Mouse (Mus musculus): ENCODE data around the gene Kcnk2. TPM values are rescaled to one million over a fixed set of nuclear protein-coding genes. Genes with fewer than 3 reads are reported as not detected.
"Not testable (repeated sequence)": the region's sequence is repeated elsewhere in the genome, so short reads cannot be mapped to it uniquely, and the experiment has no call there.

Kcnk2 gene
- polyA plus RNA-seq, 1 experiment from 2014 or later = 7.8 TPM

GRCm38 (mm10) chr1:189272281-189272680 is 129.8 kb downstream of the Kcnk2 start:
- Histone ChIP-seq H3K36me3 (ENCODE audit: control insufficient read depth, insufficient read depth, low read length) (no peaks in the 10 kb centered on the region), H3K4me3 (ENCODE audit: low read depth, low read length) (no peak overlapping the region), H3K9ac (ENCODE audit: low read length) (no peak overlapping the region), H3K4me1 (replicated peaks; ENCODE audit: control insufficient read depth, insufficient read depth, low read length) (no peaks in the 10 kb centered on the region), H3K9me3 (ENCODE audit: control insufficient read depth, low read length) (no peaks in the 10 kb centered on the region), H3K4me2 (ENCODE audit: low read length) (no peak overlapping the region), H3K27me3 (replicated peaks; ENCODE audit: control insufficient read depth, insufficient read depth, low read length) (no peaks in the 10 kb centered on the region), H3K27ac (ENCODE audit: low read depth) (no peak overlapping the region)
- DNase-seq (ENCODE audit: low spot score) = no peak
- ATAC-seq (replicated peaks; ENCODE audit: low FRiP score, low TSS enrichment, low read depth) = no peak
- WGBS = 89% methylated on average over 2 of the region's 2 CpGs

GRCm38 (mm10) chr1:189253631-189254030 is 148.4 kb downstream of the Kcnk2 start:
- H3K4me2 ChIP-seq (ENCODE audit: low read length) = no peak overlapping the region
- no peaks in the 10 kb centered on the region for H3K27me3 ChIP-seq (replicated peaks; ENCODE audit: control insufficient read depth, insufficient read depth, low read length)
- no peak overlapping the region for H3K27ac ChIP-seq (ENCODE audit: low read depth)
- no peaks in the 10 kb centered on the region for H3K4me1 ChIP-seq (replicated peaks; ENCODE audit: control insufficient read depth, insufficient read depth, low read length)
- no peak for ATAC-seq (replicated peaks; ENCODE audit: low FRiP score, low TSS enrichment, low read depth)
- no peak overlapping the region for H3K9ac ChIP-seq (ENCODE audit: low read length)
- H3K4me3 ChIP-seq (ENCODE audit: low read depth, low read length) = no peak overlapping the region
- DNase-seq (ENCODE audit: low spot score) = no peak
- H3K9me3 ChIP-seq (ENCODE audit: control insufficient read depth, low read length) = no peaks in the 10 kb centered on the region
- H3K36me3 ChIP-seq (ENCODE audit: control insufficient read depth, insufficient read depth, low read length) = no peaks in the 10 kb centered on the region

GRCm38 (mm10) chr1:189253207-189253606 is 148.9 kb downstream of the Kcnk2 start:
- Histone ChIP-seq H3K4me3 (ENCODE audit: low read depth, low read length) (no peak overlapping the region), H3K36me3 (ENCODE audit: control insufficient read depth, insufficient read depth, low read length) (no peaks in the 10 kb centered on the region), H3K4me2 (ENCODE audit: low read length) (no peak overlapping the region), H3K9me3 (ENCODE audit: control insufficient read depth, low read length) (no peaks in the 10 kb centered on the region), H3K27me3 (replicated peaks; ENCODE audit: control insufficient read depth, insufficient read depth, low read length) (no peaks in the 10 kb centered on the region), H3K9ac (ENCODE audit: low read length) (no peak overlapping the region), H3K4me1 (replicated peaks; ENCODE audit: control insufficient read depth, insufficient read depth, low read length) (no peaks in the 10 kb centered on the region), H3K27ac (ENCODE audit: low read depth) (no peak overlapping the region)
- DNase-seq (ENCODE audit: low spot score) = no peak
- no peak for ATAC-seq (replicated peaks; ENCODE audit: low FRiP score, low TSS enrichment, low read depth)
- 68% methylated on average over 3 of the region's 3 CpGs for WGBS

- not testable (repeated sequence) for H3K27ac ChIP-seq (ENCODE audit: low read depth); H3K27me3 ChIP-seq (replicated peaks; ENCODE audit: control insufficient read depth, insufficient read depth, low read length); H3K36me3 ChIP-seq (ENCODE audit: control insufficient read depth, insufficient read depth, low read length); H3K4me1 ChIP-seq (replicated peaks; ENCODE audit: control insufficient read depth, insufficient read depth, low read length); H3K4me3 ChIP-seq (ENCODE audit: low read depth, low read length); H3K4me2 ChIP-seq (ENCODE audit: low read length); ATAC-seq (replicated peaks; ENCODE audit: low FRiP score, low TSS enrichment, low read depth); H3K9ac ChIP-seq (ENCODE audit: low read length); H3K9me3 ChIP-seq (ENCODE audit: control insufficient read depth, low read length); DNase-seq (ENCODE audit: low spot score)
- 85% methylated on average over 2 of the region's 2 CpGs for WGBS
Measured at GRCm38 (mm10) chr1:189243206-189243605, 158.9 kb downstream of the Kcnk2 start.

- 59% methylated on average over 5 of the region's 5 CpGs for WGBS
- ATAC-seq (replicated peaks; ENCODE audit: low FRiP score, low TSS enrichment, low read depth) = no peak
- no peak overlapping the region for H3K9ac ChIP-seq (ENCODE audit: low read length)
Measured at GRCm38 (mm10) chr1:189235261-189235660, 166.8 kb downstream of the Kcnk2 start.

GRCm38 (mm10) chr1:189232829-189233228 is 169.2 kb downstream of the Kcnk2 start:
- no peak for DNase-seq (ENCODE audit: low spot score)
- H3K36me3 ChIP-seq (ENCODE audit: control insufficient read depth, insufficient read depth, low read length) = no peaks in the 10 kb centered on the region
- H3K4me2 ChIP-seq (ENCODE audit: low read length) = no peak overlapping the region
- no peak overlapping the region for H3K27ac ChIP-seq (ENCODE audit: low read depth)
- no peaks in the 10 kb centered on the region for H3K9me3 ChIP-seq (ENCODE audit: control insufficient read depth, low read length)
- no peaks in the 10 kb centered on the region for H3K27me3 ChIP-seq (replicated peaks; ENCODE audit: control insufficient read depth, insufficient read depth, low read length)
- no peaks in the 10 kb centered on the region for H3K4me1 ChIP-seq (replicated peaks; ENCODE audit: control insufficient read depth, insufficient read depth, low read length)
- WGBS = 64% methylated on average over 6 of the region's 6 CpGs
- H3K9ac ChIP-seq (ENCODE audit: low read length) = no peak overlapping the region
- ATAC-seq (replicated peaks; ENCODE audit: low FRiP score, low TSS enrichment, low read depth) = no peak
- H3K4me3 ChIP-seq (ENCODE audit: low read depth, low read length) = no peak overlapping the region

More at GRCm38 (mm10) chr1:189235261-189235660, 166.8 kb downstream of the Kcnk2 start:
- no peak overlapping the region for H3K27ac ChIP-seq (ENCODE audit: low read depth)
- H3K4me3 ChIP-seq (ENCODE audit: low read depth, low read length) = no peak overlapping the region
- no peaks in the 10 kb centered on the region for H3K9me3 ChIP-seq (ENCODE audit: control insufficient read depth, low read length)
- DNase-seq (ENCODE audit: low spot score) = no peak
- no peaks in the 10 kb centered on the region for H3K36me3 ChIP-seq (ENCODE audit: control insufficient read depth, insufficient read depth, low read length)
- H3K27me3 ChIP-seq (replicated peaks; ENCODE audit: control insufficient read depth, insufficient read depth, low read length) = no peaks in the 10 kb centered on the region
- H3K4me1 ChIP-seq (replicated peaks; ENCODE audit: control insufficient read depth, insufficient read depth, low read length) = no peaks in the 10 kb centered on the region
- no peak overlapping the region for H3K4me2 ChIP-seq (ENCODE audit: low read length)

GRCm38 (mm10) chr1:189228222-189229084 is 173.6 kb downstream of the Kcnk2 start:
- no peak for ATAC-seq (replicated peaks; ENCODE audit: low FRiP score, low TSS enrichment, low read depth)
- Histone ChIP-seq H3K4me2 (ENCODE audit: low read length) (no peak overlapping the region), H3K9me3 (ENCODE audit: control insufficient read depth, low read length) (no peaks in the 10 kb centered on the region), H3K9ac (ENCODE audit: low read length) (no peak overlapping the region), H3K27ac (ENCODE audit: low read depth) (no peak overlapping the region), H3K4me3 (ENCODE audit: low read depth, low read length) (no peak overlapping the region), H3K4me1 (replicated peaks; ENCODE audit: control insufficient read depth, insufficient read depth, low read length) (no peaks in the 10 kb centered on the region), H3K36me3 (ENCODE audit: control insufficient read depth, insufficient read depth, low read length) (no peaks in the 10 kb centered on the region), H3K27me3 (replicated peaks; ENCODE audit: control insufficient read depth, insufficient read depth, low read length) (no peaks in the 10 kb centered on the region)
- WGBS = 71% methylated on average over 19 of the region's 19 CpGs
- DNase-seq (ENCODE audit: low spot score) = no peak

- no peak overlapping the region for H3K9ac ChIP-seq (ENCODE audit: low read length)
- H3K27ac ChIP-seq (ENCODE audit: low read depth) = no peak overlapping the region
- WGBS = 78% methylated on average over 4 of the region's 4 CpGs
- no peak for ATAC-seq (replicated peaks; ENCODE audit: low FRiP score, low TSS enrichment, low read depth)
- H3K4me3 ChIP-seq (ENCODE audit: low read depth, low read length) = no peak overlapping the region
- H3K36me3 ChIP-seq (ENCODE audit: control insufficient read depth, insufficient read depth, low read length) = no peaks in the 10 kb centered on the region
- no peaks in the 10 kb centered on the region for H3K9me3 ChIP-seq (ENCODE audit: control insufficient read depth, low read length)
- DNase-seq (ENCODE audit: low spot score) = no peak
- H3K4me1 ChIP-seq (replicated peaks; ENCODE audit: control insufficient read depth, insufficient read depth, low read length) = no peaks in the 10 kb centered on the region
- no peak overlapping the region for H3K4me2 ChIP-seq (ENCODE audit: low read length)
- H3K27me3 ChIP-seq (replicated peaks; ENCODE audit: control insufficient read depth, insufficient read depth, low read length) = no peaks in the 10 kb centered on the region
Measured at GRCm38 (mm10) chr1:189227479-189227878, 174.6 kb downstream of the Kcnk2 start.

- no peak overlapping the region for H3K27ac ChIP-seq (ENCODE audit: low read depth)
- ATAC-seq (replicated peaks; ENCODE audit: low FRiP score, low TSS enrichment, low read depth) (no peak), DNase-seq (ENCODE audit: low spot score) (no peak)
- no peak overlapping the region for H3K4me2 ChIP-seq (ENCODE audit: low read length)
- no peaks in the 10 kb centered on the region for H3K27me3 ChIP-seq (replicated peaks; ENCODE audit: control insufficient read depth, insufficient read depth, low read length)
- no peaks in the 10 kb centered on the region for H3K36me3 ChIP-seq (ENCODE audit: control insufficient read depth, insufficient read depth, low read length)
- WGBS = 74% methylated on average over 10 of the region's 10 CpGs
- H3K9me3 ChIP-seq (ENCODE audit: control insufficient read depth, low read length) = no peaks in the 10 kb centered on the region
- no peak overlapping the region for H3K4me3 ChIP-seq (ENCODE audit: low read depth, low read length)
- H3K4me1 ChIP-seq (replicated peaks; ENCODE audit: control insufficient read depth, insufficient read depth, low read length) = no peaks in the 10 kb centered on the region
- H3K9ac ChIP-seq (ENCODE audit: low read length) = no peak overlapping the region
Measured at GRCm38 (mm10) chr1:189219051-189219450, 183.0 kb downstream of the Kcnk2 start.

Measured in intestine, embryonic 14.5 days (tissue).